Mouse (Mus musculus) CH12.LX (cell line): ENCODE data around the gene Fhl2.

ENCODE experiments used
- CTCF ChIP-seq, 2 experiments: IDR thresholded peaks in 1 of 2; conservative IDR thresholded peaks in 1 of 2; 2 replicates each; pipeline ENCODE4 v1.5.1; 2011 to 2012; ENCODE audit warnings: low read depth in 2 of 2, low read length in 2 of 2, improper control_type of control experiment in 1 of 2, inconsistent platforms in 1 of 2, mild to moderate bottlenecking in 1 of 2, moderate library complexity in 1 of 2
- ELF1 ChIP-seq: IDR thresholded peaks from 2 replicates; pipeline ENCODE4 v1.6.1; 2014; ENCODE audit warnings: low read depth, mild to moderate bottlenecking, inconsistent platforms, low read length, improper control_type of control experiment
- GABPA ChIP-seq: IDR thresholded peaks from 2 replicates; pipeline ENCODE4 v1.6.1; 2012; ENCODE audit warnings: low read depth, low read length, improper control_type of control experiment, inconsistent platforms; ENCODE audit not compliant: insufficient replicate concordance
- MXI1 ChIP-seq: IDR thresholded peaks from 2 replicates; pipeline ENCODE4 v1.6.1; 2011; ENCODE audit warnings: mild to moderate bottlenecking, low read depth, low read length, improper control_type of control experiment
- MYC ChIP-seq: IDR thresholded peaks from 2 replicates; pipeline ENCODE4 v1.6.1; 2011; ENCODE audit warnings: low read depth, mild to moderate bottlenecking, improper control_type of control experiment, low read length
- POLR2A ChIP-seq: IDR thresholded peaks from 2 replicates; pipeline ENCODE4 v1.6.1; 2011; ENCODE audit warnings: low read depth, mild to moderate bottlenecking, improper control_type of control experiment, low read length

DNA sequence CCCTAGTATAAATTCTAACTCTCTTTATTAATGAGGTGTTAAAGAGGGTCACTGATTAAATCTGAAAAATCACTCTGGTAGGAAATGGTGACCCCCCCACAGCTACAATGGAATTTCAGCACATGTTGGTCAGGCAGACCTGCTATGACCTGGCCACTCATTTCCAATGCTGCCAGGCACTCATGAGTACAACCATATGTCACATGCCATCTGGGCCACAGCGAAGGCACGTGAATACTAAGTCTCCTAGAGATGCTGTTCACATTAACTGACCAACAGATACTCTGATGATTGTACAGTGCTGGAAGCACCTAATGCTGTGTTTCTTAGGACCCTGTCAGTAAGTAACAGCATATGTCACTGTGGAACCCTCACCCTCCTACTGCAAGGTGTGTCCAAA lies 122.0 kb downstream of the Fhl2 start:
- no peak for TF ChIP-seq CTCF (conservative IDR thresholded peaks at IDR 0.05 in 1 of 2, IDR thresholded peaks at IDR 0.05 in 1 of 2; ENCODE audit: low read depth in 2 of 2, low read length in 2 of 2)
- TF ChIP-seq ELF1 = no peak
- TF ChIP-seq MXI1 = no peak
- no peak for TF ChIP-seq POLR2A
- TF ChIP-seq MYC = no peak
- TF ChIP-seq GABPA = no peak
